Mouse (Mus musculus) heart, postnatal 36 days (tissue): ENCODE measurements around the gene Hoxc13. TPM values are rescaled to one million over a fixed set of nuclear protein-coding genes. Genes with fewer than 3 reads are reported as not detected.

Experiments used
- DNase-seq, 2 experiments: peaks; one replicate each; pipeline ENCODE4 v3.0.0; 2021 to 2022
- intact Hi-C: fragments of 180-260 bp; cut with DNase I; formaldehyde crosslinking; loops from one replicate; pipeline ENCODE4 v1.15.1; 2025
- total RNA-seq, 2 experiments: library from RNA; stranded (reverse); gene quantifications; 2 replicates each; pipeline ENCODE4 v1.2.3; 2021

The Hoxc13 gene
- total RNA-seq = not detected

- intact Hi-C loops = loop anchor here (5.0 kb wide), 1 partner anchor 111 kb away; no protein-coding TSS in a partner anchor
- DNase-seq = no peak
These were observed at the start of gene Hoxc13 for GRCm38 (mm10) chr15:102921053-102922011. Hoxc13 (plus strand) TSS chr15:102921103.

GRCm38 (mm10) chr15:102885803-102886202, 35.1 kb upstream of the Hoxc13 start:
- DNase-seq = no peak

GRCm38 (mm10) chr15:102895115-102895514, 25.8 kb upstream of the Hoxc13 start:
- intact Hi-C loops = no loop called here
- no peak for DNase-seq

More at GRCm38 (mm10) chr15:102885803-102886202, 35.1 kb upstream of the Hoxc13 start:
- intact Hi-C loops = no loop called here

GRCm38 (mm10) chr15:102904946-102905345, 16.0 kb upstream of the Hoxc13 start:
- intact Hi-C loops = no loop called here
- no peak for DNase-seq

GRCm38 (mm10) chr15:102909536-102909935, 11.4 kb upstream of the Hoxc13 start:
- intact Hi-C loops = no loop called here
- no peak for DNase-seq

GRCm38 (mm10) chr15:102910038-102910437, 10.9 kb upstream of the Hoxc13 start:
- no peak for DNase-seq

GRCm38 (mm10) chr15:102910496-102911095, 10.3 kb upstream of the Hoxc13 start:
- no peak for DNase-seq
- intact Hi-C loops = no loop called here

More at GRCm38 (mm10) chr15:102910038-102910437, 10.9 kb upstream of the Hoxc13 start:
- intact Hi-C loops = no loop called here

- intact Hi-C loops = no loop called here
- no peak for DNase-seq
These were observed 7.8 kb upstream of the Hoxc13 start for GRCm38 (mm10) chr15:102913038-102913585.

GRCm38 (mm10) chr15:102917972-102918572, 2.8 kb upstream of the Hoxc13 start:
- no peak for DNase-seq
- intact Hi-C loops = no loop called here

GRCm38 (mm10) chr15:102918611-102919265, 2.2 kb upstream of the Hoxc13 start:
- intact Hi-C loops = no loop called here
- DNase-seq = no peak

- DNase-seq = no peak
- intact Hi-C loops = loop anchor here (5.0 kb wide), 1 partner anchor 113 kb away; no protein-coding TSS in a partner anchor
These were observed 1.3 kb upstream of the Hoxc13 start for GRCm38 (mm10) chr15:102919336-102920180.

GRCm38 (mm10) chr15:102920619-102921018, 284 bp upstream of the Hoxc13 start:
- intact Hi-C loops = loop anchor here (5.0 kb wide), 1 partner anchor 112 kb away; no protein-coding TSS in a partner anchor
- peak in 1 of 2 experiments; percentile 22 for DNase-seq

GRCm38 (mm10) chr15:102922012-102922362, 1.1 kb downstream of the Hoxc13 start:
- no peak for DNase-seq

GRCm38 (mm10) chr15:102922636-102923500, 2.0 kb downstream of the Hoxc13 start:
- no peak for DNase-seq
- intact Hi-C loops = loop anchor here (5.0 kb wide), 1 partner anchor 109 kb away; no protein-coding TSS in a partner anchor

More at GRCm38 (mm10) chr15:102922012-102922362, 1.1 kb downstream of the Hoxc13 start:
- intact Hi-C loops = loop anchor here (5.0 kb wide), 1 partner anchor 110 kb away; no protein-coding TSS in a partner anchor

GRCm38 (mm10) chr15:102927032-102927645, 6.2 kb downstream of the Hoxc13 start:
- intact Hi-C loops = no loop called here

GRCm38 (mm10) chr15:102931706-102932358, 10.9 kb downstream of the Hoxc13 start:
- intact Hi-C loops = no loop called here
- no peak for DNase-seq

More at GRCm38 (mm10) chr15:102927032-102927645, 6.2 kb downstream of the Hoxc13 start:
- DNase-seq = no peak

- DNase-seq = no peak
- intact Hi-C loops = no loop called here
These were observed 13.5 kb downstream of the Hoxc13 start for GRCm38 (mm10) chr15:102934438-102934837.
